Mouse (Mus musculus) liver, adult 2 months (tissue): Measurements from ENCODE around the gene Dnajc27. TPM values are rescaled to one million over a fixed set of nuclear protein-coding genes. Genes with fewer than 3 reads are reported as not detected.

ENCODE experiments used
- DNase-seq: peaks from one replicate; pipeline ENCODE4 v3.0.0-alpha.2; 2011; ENCODE audit warnings: low read depth, low spot score; ENCODE audit errors: extremely low read depth
- H3K27ac ChIP-seq: fragments of 200-500 bp; replicated peaks from 2 replicates; pipeline ENCODE4 v1.5.1; 2012; ENCODE audit warnings: low read depth, mild to moderate bottlenecking, control low read depth, inconsistent platforms, low read length; ENCODE audit not compliant: insufficient read depth
- H3K27me3 ChIP-seq: fragments of 200-500 bp; 2 replicates; pipeline ENCODE4 v1.6.1; 2012; ENCODE audit warnings: mild to moderate bottlenecking, moderate library complexity, low read length, inconsistent platforms; ENCODE audit not compliant: control insufficient read depth, insufficient read depth
- H3K36me3 ChIP-seq: fragments of 200-500 bp; 2 replicates; pipeline ENCODE4 v1.6.1; 2012; ENCODE audit warnings: low read length, inconsistent platforms; ENCODE audit not compliant: control insufficient read depth, insufficient read depth
- H3K4me1 ChIP-seq: fragments of 200-500 bp; 2 replicates; pipeline ENCODE4 v1.6.1; 2011; ENCODE audit warnings: low read length; ENCODE audit not compliant: control insufficient read depth, insufficient read depth
- H3K4me3 ChIP-seq: fragments of 200-500 bp; 2 replicates; pipeline ENCODE4 v1.5.1; 2011; ENCODE audit warnings: low read depth, mild to moderate bottlenecking, control low read depth, low read length, moderate library complexity; ENCODE audit not compliant: insufficient read depth
- H3K79me2 ChIP-seq: fragments of 200-500 bp; 2 replicates; pipeline ENCODE4 v1.6.1; 2012; ENCODE audit warnings: inconsistent platforms, mild to moderate bottlenecking, low read length, moderate library complexity; ENCODE audit not compliant: control insufficient read depth, insufficient read depth
- H3K9ac ChIP-seq: fragments of 200-500 bp; 2 replicates; pipeline ENCODE4 v1.6.1; 2012; ENCODE audit warnings: low read depth, mild to moderate bottlenecking, control low read depth, inconsistent platforms, low read length
- CTCF ChIP-seq: fragments of 200-500 bp; IDR thresholded peaks from 2 replicates; pipeline ENCODE4 v1.5.1; 2011; ENCODE audit warnings: low read depth, low read length, control low read depth
- POLR2A ChIP-seq: fragments of 200-500 bp; IDR thresholded peaks from 2 replicates; pipeline ENCODE4 v1.6.1; 2011; ENCODE audit warnings: low read length, control low read depth; ENCODE audit not compliant: insufficient read depth; ENCODE audit errors: extremely low read depth
- WGBS: fragments of 180-500 bp; shearing (Covaris S2); methylation state at CpG from one replicate; pipeline ENCODE4 v1.1.7; 2018; 5-methylcytosine and 5-hydroxymethylcytosine counted together
- polyA plus RNA-seq: library from polyadenylated mRNA; depleted of rRNA; stranded (reverse); fragments of >200 nt; gene quantifications from 2 replicates; pipeline ENCODE4 v1.2.3, GENCODE M21; 2012
- total RNA-seq: library from RNA; depleted of rRNA; stranded (reverse); fragments of >200 nt; gene quantifications from 2 replicates; pipeline ENCODE4 v1.2.3, GENCODE M21; 2014

Gene Dnajc27
- total and polyA plus RNA-seq, 2 experiments: 0.46 to 0.54 TPM

DNA sequence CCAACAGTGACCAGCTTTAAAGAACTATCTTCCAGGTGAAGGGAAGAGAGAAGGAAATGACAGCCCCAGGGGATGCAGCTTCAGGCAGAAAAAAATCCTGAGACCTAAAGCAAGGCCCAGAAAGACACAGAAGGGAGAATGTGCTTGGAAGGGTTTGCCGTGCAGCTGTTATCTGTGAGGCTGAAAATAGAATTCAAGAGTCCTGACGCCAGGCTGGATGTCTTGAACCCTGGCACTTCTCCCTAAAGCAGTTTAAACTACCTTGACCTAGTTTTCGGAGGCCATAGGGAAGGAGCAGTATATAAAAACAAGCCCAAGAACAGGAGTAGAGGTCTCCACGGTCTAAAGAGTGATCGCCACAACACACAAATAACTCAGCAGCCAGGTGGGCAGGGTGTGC, 40.0 kb upstream of the Dnajc27 start:
- H3K4me1 ChIP-seq: peaks cover 5% of the 10 kb centered on the region; the same call in 1 of the 2 replicates
- H3K9ac ChIP-seq: no peak overlapping the region
- H3K27ac ChIP-seq: no peak overlapping the region
- no peak overlapping the region for H3K4me3 ChIP-seq
- H3K36me3 ChIP-seq: no peaks in the 10 kb centered on the region
- H3K79me2 ChIP-seq: no peaks in the 10 kb centered on the region
- DNase-seq: no peak
- 82% methylated on average over 5 of the region's 5 CpGs for WGBS
- H3K27me3 ChIP-seq: no peaks in the 10 kb centered on the region
- TF ChIP-seq POLR2A: no peak

GRCm38 (mm10) chr12:4045992-4046391, 36.4 kb upstream of the Dnajc27 start:
- Histone ChIP-seq H3K4me3 (no peak overlapping the region), H3K27ac (no peak overlapping the region), H3K27me3 (no peaks in the 10 kb centered on the region), H3K4me1 (no peaks in the 10 kb centered on the region), H3K79me2 (no peaks in the 10 kb centered on the region), H3K9ac (no peak overlapping the region), H3K36me3 (no peaks in the 10 kb centered on the region)
- no peak for DNase-seq
- 59% methylated on average over 1 of the region's 1 CpGs for WGBS
- TF ChIP-seq POLR2A (no peak), CTCF (no peak)

- TF ChIP-seq CTCF (no peak), POLR2A (no peak)
- no peaks in the 10 kb centered on the region for H3K27me3 ChIP-seq
- DNase-seq: no peak
- 75% methylated on average over 6 of the region's 6 CpGs for WGBS
- no peaks in the 10 kb centered on the region for H3K79me2 ChIP-seq
- H3K36me3 ChIP-seq: no peaks in the 10 kb centered on the region
- no peak overlapping the region for H3K9ac ChIP-seq
- H3K27ac ChIP-seq: no peak overlapping the region
- no peak overlapping the region for H3K4me3 ChIP-seq
- H3K4me1 ChIP-seq: no peaks in the 10 kb centered on the region
These were observed 34.4 kb upstream of the Dnajc27 start for GRCm38 (mm10) chr12:4048031-4048430.

- Histone ChIP-seq H3K27ac (no peak overlapping the region), H3K27me3 (no peaks in the 10 kb centered on the region), H3K79me2 (no peaks in the 10 kb centered on the region), H3K4me3 (no peak overlapping the region), H3K4me1 (no peaks in the 10 kb centered on the region), H3K36me3 (no peaks in the 10 kb centered on the region), H3K9ac (no peak overlapping the region)
- 61% methylated on average over 9 of the region's 9 CpGs for WGBS
- DNase-seq: no peak
- no peak for TF ChIP-seq POLR2A
- no peak for TF ChIP-seq CTCF
These were observed 31.4 kb upstream of the Dnajc27 start for GRCm38 (mm10) chr12:4050861-4051425.

GRCm38 (mm10) chr12:4053643-4054042, 28.7 kb upstream of the Dnajc27 start:
- no peak for DNase-seq
- Histone ChIP-seq H3K27ac (no peak overlapping the region), H3K79me2 (no peaks in the 10 kb centered on the region), H3K9ac (no peak overlapping the region), H3K4me1 (no peaks in the 10 kb centered on the region), H3K36me3 (no peaks in the 10 kb centered on the region), H3K27me3 (no peaks in the 10 kb centered on the region), H3K4me3 (no peak overlapping the region)
- WGBS: 61% methylated on average over 3 of the region's 3 CpGs
- no peak for TF ChIP-seq POLR2A
- no peak for TF ChIP-seq CTCF

DNA sequence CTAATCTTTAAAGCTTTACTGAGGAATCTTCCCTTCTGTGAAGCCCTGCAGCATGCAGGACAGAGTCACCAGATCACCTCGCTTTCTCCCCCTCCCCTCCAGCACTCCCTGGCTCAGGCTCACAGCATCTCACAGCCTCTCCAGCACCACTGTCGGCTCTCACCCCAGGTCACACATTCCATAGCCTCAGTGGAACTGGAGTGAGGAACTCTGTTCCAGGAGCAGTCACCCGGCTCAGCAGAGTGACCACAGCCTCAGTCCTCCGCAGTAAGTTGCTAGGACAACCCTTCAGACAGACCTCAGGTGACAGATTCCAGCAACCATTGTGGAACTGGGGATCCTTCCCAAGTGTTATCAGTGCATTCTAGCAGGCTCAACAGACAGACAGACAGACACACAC, 27.5 kb upstream of the Dnajc27 start:
- H3K36me3 ChIP-seq: no peaks in the 10 kb centered on the region
- no peak overlapping the region for H3K9ac ChIP-seq
- no peaks in the 10 kb centered on the region for H3K4me1 ChIP-seq
- H3K27me3 ChIP-seq: no peaks in the 10 kb centered on the region
- 35% methylated on average over 4 of the region's 4 CpGs for WGBS
- H3K4me3 ChIP-seq: no peak overlapping the region
- no peaks in the 10 kb centered on the region for H3K79me2 ChIP-seq
- no peak for DNase-seq
- H3K27ac ChIP-seq: no peak overlapping the region
- TF ChIP-seq CTCF (no peak), POLR2A (no peak)

- no peak for DNase-seq
- TF ChIP-seq CTCF (no peak), POLR2A (no peak)
- Histone ChIP-seq H3K9ac (no peak overlapping the region), H3K4me3 (no peak overlapping the region), H3K27me3 (no peaks in the 10 kb centered on the region), H3K27ac (no peak overlapping the region), H3K36me3 (no peaks in the 10 kb centered on the region), H3K79me2 (no peaks in the 10 kb centered on the region), H3K4me1 (no peaks in the 10 kb centered on the region)
- 80% methylated on average over 9 of the region's 9 CpGs for WGBS
These were observed 24.1 kb upstream of the Dnajc27 start for GRCm38 (mm10) chr12:4058321-4058720.
